Mouse (Mus musculus) gastrocnemius, adult 2 months (tissue): ENCODE measurements around the gene Wwox. TPM values are rescaled to one million over a fixed set of nuclear protein-coding genes. Genes with fewer than 3 reads are reported as not detected.

Experiments used
- DNase-seq: peaks from one replicate; pipeline ENCODE4 v3.0.0; 2022
- H3K27ac ChIP-seq: fragments of 200-600 bp; 2 replicates; pipeline ENCODE4 v1.8.1; 2022; ENCODE audit warnings: mild to moderate bottlenecking
- H3K4me3 ChIP-seq: fragments of 200-600 bp; 2 replicates; pipeline ENCODE4 v1.8.1; 2022; ENCODE audit warnings: mild to moderate bottlenecking, moderate library complexity
- CTCF ChIP-seq: fragments of 200-600 bp; IDR thresholded peaks from 2 replicates; pipeline ENCODE4 v1.8.1; 2022; ENCODE audit warnings: antibody characterized with exemption, mild to moderate bottlenecking, moderate library complexity
- intact Hi-C: fragments of 180-260 bp; cut with DNase I; formaldehyde crosslinking; loops from one replicate; pipeline ENCODE4 v1.15.1; 2025
- total RNA-seq, 2 experiments: library from RNA; stranded (reverse); gene quantifications; 2 replicates each; pipeline ENCODE4 v1.2.3; 2021

Gene Wwox
- total RNA-seq, 2 experiments from 2014 or later, result 5.9 to 9.0 TPM

DNA sequence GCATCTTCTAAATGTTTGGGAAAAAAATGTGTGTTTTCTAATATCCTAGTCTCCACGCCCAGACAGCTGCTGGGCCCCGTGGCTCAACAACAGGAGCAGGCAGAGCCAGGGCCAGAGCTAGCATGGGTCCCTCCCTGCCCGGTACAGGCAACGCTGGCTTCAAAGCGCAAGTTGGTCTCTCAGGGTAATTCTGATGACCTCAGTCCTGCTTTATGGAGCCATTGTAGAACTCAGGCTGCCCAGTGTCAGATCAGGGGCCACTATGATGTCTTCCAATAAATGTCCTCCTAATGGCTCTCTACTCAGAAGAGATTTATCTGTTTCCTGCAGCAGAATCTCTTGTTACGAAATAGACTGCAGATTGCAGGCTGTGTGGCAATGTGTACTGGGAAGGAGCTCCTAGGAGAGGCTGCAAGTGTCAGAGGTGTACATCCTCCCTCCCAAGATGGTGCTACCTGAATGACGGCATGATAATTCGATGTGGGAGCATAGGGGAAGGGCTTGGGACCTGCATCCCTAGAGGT is 392.9 kb downstream of the Wwox start:
- H3K4me3 ChIP-seq, result no peak overlapping the region
- DNase-seq, result peak; percentile 60
- H3K27ac ChIP-seq, result 0 out of 2 replicates have a peak overlapping the region, but pooled peaks have one; percentile 12
- intact Hi-C loops, result no loop called here
- no peak for TF ChIP-seq CTCF

DNA sequence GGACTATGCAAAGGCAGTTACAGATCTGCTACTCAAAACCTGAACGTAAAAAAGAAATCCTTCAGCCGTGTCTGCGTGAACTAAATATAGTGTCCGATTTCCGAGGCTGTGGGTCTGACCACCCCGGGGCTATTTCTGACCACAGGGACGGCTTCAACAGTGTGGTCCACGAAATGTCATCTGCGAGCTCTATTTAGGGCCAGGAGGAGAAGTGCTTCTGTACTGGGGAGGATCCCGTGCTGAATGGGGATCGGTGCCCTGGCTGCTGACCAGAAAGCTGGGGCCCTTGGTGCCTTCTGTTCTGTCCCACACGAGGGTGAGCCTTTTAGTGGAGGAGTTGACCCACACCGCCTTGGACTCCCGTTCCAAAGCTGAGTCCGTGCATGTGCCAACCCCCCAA is 395.3 kb downstream of the Wwox start:
- Histone ChIP-seq H3K27ac (peak overlapping the region; percentile 57; the same call in 1 of the 2 replicates), H3K4me3 (no peak overlapping the region)
- DNase-seq, result peak; percentile 49
- intact Hi-C loops, result no loop called here
- no peak for TF ChIP-seq CTCF

DNA sequence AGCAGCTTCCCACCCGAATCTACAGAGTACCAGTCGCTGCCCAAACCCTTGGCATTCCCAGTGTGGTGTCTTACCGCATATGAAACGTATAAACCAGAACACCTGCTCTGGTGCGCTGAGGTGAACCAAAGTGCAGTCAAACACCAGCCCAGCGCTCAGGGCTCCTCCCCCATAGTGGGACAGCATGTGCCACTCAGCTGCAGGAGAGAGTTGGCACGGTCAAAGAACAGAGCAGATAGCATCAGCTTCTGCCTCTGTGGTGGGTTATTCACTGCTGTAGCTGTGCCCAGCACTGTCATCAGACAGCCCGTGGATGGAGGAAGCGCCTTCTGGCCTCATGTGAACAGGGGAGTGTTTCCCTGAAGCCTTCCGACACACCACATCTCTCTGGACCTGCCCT is 400.5 kb downstream of the Wwox start:
- Histone ChIP-seq H3K27ac (no peak overlapping the region), H3K4me3 (no peak overlapping the region)
- no peak for DNase-seq
- TF ChIP-seq CTCF, result no peak
- intact Hi-C loops, result no loop called here

DNA sequence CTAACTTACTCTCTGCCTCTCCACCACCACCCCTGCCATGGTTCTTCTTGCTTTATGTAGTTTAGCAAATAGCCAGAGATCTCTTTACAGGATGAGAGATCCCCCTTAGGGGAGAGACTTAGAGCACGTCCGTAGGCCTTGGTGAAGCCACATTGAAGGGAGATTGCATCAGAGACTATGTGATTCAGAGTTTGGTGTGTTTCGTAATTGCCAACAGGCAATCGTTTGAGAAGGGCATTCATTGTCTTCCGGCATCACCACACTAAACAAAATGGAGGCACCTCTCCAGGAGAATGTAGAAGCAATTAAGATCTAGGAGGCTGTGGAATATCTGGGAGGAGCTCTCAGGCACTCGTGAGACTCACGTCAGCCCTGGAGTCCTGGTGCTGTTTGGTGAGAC is 408.2 kb downstream of the Wwox start:
- Histone ChIP-seq H3K27ac (no peak overlapping the region), H3K4me3 (no peak overlapping the region)
- intact Hi-C loops, result no loop called here
- TF ChIP-seq CTCF, result no peak
- DNase-seq, result no peak

DNA sequence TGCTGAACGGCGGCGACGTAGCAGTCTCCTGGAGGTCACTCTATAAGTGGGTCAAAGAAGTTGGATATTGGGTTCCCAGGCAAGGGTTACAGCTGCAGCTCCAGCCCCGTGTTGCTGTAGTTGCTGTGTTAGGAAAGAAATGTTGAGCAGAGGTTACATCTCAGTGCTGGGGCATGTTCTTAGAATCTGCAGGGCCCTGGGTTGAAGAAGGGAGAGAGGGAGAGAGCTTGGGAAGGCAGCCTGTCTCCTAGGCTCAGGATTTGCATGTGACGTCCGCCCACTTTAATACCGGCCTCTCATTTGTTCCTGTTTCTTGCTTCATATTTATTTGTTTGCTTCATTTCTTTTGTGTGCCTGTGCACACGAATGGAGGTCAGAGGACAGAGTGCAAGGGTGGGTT is 410.0 kb downstream of the Wwox start:
- no peak for TF ChIP-seq CTCF
- H3K27ac ChIP-seq, result no peak overlapping the region
- intact Hi-C loops, result no loop called here
- no peak for DNase-seq
- no peak overlapping the region for H3K4me3 ChIP-seq

DNA sequence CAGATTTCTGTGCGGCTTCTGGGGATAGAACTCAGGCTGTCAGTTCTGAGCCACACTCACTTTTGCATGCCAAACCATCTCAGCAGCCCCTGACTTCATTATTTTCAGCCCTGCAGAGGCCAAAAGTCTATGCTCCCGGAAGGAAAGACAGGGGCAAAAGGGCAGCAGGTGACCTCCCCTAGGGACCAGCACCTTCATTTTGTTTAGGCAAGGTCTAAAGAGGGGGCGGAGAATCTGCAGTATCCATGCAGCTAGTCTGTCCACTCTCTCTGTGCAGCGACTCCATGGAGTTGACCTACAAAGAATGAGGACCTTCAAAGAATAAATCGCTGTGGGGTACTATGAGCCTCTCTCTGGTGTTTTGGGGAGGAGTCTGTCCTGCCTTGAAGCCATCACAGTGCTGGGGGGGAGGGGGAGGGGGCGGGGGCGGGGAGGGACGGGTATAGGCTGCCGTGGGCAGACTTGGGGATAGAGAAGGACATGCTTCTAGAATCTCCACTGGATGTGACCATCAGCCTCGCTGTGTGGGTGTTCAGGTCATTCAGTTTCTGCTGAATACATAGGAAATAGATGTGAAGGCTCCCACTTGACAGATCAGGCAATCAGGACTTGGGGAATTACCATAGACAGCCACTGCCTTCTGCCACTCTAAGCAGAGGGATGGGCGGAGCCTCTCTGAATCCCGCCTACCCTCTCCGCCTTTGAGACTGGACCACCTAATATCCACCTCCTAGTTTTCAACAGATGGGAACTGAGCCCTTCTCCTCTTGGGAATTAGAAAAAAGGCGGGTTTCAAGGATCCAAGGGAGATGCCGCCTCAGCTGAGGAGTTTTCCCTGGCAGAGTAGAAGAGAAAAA is 410.8 kb downstream of the Wwox start:
- H3K4me3 ChIP-seq, result no peak overlapping the region
- no peak for TF ChIP-seq CTCF
- DNase-seq, result no peak
- H3K27ac ChIP-seq, result no peak overlapping the region
- intact Hi-C loops, result no loop called here

DNA sequence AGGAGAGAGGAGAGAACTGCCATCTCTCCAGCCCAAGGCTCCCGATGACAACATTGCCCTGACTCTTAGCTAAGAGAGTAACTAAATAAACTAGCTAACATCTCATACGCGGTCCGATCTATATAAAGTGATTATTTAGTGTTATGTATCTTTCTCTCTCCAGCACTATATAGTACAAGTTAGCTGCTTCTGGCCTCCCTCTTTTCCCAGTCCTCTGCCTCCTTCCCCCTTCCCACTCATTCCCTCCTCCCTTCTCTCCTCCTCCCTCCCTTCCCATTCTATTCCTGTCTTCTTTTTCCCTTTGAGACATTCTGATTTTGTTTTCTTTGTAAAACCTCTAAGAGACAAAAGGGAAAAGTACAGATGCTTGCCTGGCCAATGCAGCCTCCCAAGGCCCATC is 414.3 kb downstream of the Wwox start:
- Histone ChIP-seq H3K27ac (no peak overlapping the region), H3K4me3 (no peak overlapping the region)
- DNase-seq, result no peak
- no peak for TF ChIP-seq CTCF
- intact Hi-C loops, result no loop called here

DNA sequence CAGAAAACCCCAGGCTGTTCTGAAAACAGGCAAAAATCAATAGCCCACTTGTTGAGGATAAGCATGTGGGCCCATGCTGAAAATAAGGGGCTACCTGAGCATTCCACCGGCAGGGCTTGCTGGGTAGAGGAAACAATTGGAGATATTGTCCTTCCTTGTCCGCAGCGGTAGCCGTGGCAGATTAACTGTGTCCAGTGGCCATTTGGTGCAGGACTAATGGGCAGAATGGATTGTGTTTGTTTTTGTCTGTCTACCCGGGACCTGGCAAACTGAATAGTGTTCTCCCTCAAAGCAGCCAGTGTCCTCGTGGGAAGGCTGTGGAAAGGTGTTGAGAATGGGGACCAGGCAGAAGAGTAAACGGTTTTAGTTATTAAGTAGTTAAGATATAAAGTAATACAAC is 416.4 kb downstream of the Wwox start:
- Histone ChIP-seq H3K4me3 (no peak overlapping the region), H3K27ac (no peak overlapping the region)
- intact Hi-C loops, result no loop called here
- DNase-seq, result no peak
- no peak for TF ChIP-seq CTCF

DNA sequence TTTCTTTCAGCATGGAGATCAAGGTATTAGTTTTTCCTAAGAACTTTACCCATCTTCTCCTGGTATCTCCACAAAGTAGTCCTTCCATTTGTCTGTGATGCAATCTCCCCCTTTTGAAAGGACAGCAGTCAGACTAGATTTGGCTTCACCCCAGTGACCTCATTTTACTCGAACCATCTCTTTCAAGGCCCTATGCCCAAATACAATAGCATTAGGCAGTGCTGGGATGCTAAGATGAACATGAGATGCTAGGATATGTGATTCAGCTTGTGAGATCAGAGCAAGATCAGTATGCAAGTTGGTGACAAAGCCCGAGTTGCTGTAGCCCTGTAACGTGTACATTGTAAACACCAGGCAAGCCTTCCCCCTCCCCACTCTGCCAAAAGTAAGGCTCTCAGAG is 426.5 kb downstream of the Wwox start:
- no peak for DNase-seq
- no peak overlapping the region for H3K4me3 ChIP-seq
- no peak overlapping the region for H3K27ac ChIP-seq
- TF ChIP-seq CTCF, result no peak
- intact Hi-C loops, result no loop called here

DNA sequence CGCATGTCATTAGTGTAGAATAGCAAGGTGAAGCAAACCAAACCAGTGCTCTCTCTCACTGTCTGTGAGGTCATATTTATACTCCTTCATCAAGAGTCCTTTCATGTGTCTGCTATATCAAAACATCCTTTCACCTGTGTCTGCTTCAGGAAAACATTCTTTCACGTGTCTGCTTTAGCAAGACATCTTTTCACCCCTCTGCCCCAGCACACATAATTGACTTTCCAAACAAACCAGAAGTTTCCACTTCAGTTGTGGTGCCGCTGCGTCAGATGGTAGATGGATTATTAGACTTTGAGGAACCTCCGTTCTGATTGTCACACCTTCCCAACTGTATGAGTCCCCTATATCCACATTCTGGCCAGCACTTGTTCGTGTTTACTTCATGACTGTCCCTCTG is 429.9 kb downstream of the Wwox start:
- intact Hi-C loops, result no loop called here
- H3K27ac ChIP-seq, result no peak overlapping the region
- DNase-seq, result no peak
- no peak for TF ChIP-seq CTCF
- H3K4me3 ChIP-seq, result no peak overlapping the region

DNA sequence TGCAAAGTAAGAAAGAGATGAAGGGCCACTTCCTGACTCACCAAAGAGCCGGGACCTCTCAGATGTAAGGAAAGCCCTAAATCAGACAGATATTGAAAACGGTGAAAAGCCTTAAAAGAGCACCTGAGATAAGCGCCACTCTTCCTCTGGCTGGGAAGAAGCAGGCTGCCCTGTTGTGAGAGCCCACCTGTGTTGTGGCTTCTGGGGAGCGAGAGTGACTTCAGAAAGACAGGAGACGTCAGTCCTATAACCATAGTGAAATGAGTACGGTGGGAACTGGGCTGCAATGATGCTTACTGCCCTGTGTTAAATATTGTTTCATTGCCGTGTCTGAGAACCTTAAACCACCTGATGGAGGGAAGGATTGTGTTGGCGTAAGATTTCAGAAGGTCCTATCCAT is 431.0 kb downstream of the Wwox start:
- no peak for DNase-seq
- TF ChIP-seq CTCF, result no peak
- intact Hi-C loops, result no loop called here
- H3K27ac ChIP-seq, result no peak overlapping the region
- H3K4me3 ChIP-seq, result no peak overlapping the region

DNA sequence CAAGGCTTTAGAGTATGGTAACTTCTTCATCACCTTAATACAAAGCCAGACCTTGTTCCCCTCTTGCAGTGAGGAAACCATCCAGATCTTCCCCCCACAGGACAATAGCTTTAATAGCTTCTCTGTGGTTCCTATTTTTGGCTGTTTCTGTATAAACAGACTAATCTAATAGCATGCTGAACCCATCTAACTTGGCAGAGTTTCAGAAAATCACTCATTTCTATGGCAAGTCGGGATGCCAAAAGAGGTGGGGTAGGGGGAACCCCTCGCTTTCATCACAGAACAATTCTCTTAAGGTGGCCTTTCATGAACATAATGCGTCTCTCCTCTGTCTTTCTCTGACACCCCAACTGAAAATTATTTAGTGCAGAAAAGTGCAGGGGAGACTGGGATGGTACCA is 433.0 kb downstream of the Wwox start:
- no peak for TF ChIP-seq CTCF
- no peak overlapping the region for H3K27ac ChIP-seq
- intact Hi-C loops, result no loop called here
- no peak for DNase-seq
- H3K4me3 ChIP-seq, result no peak overlapping the region

DNA sequence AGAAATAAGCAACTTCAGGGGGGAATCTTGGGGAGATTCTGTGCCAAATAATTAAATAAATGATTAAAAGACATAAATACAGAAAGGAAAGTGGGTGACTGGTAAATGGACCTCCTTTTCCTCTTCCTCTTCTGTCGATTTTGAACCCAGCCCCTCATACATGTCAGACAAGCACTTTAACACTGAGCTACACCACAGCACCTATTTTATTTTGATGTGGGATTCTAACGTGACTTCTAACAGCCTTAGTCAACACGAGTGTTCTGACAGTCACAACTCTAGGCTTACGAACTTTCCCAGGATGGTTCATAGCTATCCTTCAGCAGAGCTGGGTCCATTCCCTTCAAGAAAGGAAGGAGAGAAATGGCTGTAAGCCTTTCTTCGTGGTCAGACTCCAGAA is 435.7 kb downstream of the Wwox start:
- TF ChIP-seq CTCF, result no peak
- intact Hi-C loops, result no loop called here
- no peak for DNase-seq
- Histone ChIP-seq H3K27ac (no peak overlapping the region), H3K4me3 (no peak overlapping the region)

DNA sequence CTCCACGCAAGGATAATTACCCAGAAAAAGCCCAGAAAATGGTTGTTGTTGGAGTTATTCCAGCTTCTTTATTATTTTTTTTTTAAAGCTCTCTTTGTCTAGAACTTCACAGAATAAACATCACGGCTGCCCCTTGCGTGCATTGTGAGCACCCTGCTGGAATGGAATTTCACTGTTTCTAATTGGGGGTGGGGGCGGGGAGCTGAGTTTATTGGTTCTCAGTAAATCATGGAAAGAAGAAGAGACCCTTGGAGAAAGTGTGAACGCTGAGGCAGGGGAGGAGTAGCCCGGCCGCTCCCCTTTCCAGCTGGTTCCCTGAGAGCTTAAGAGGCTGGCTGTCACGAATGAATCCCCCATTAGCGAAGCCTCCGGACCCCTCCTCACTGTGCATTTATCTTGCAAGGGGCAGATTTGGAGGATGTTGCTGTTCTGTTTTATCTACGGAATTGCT is 436.7 kb downstream of the Wwox start:
- no peak for TF ChIP-seq CTCF
- intact Hi-C loops, result no loop called here
- Histone ChIP-seq H3K27ac (no peak overlapping the region), H3K4me3 (no peak overlapping the region)
- DNase-seq, result no peak
